Mouse (Mus musculus): ENCODE measurements around the gene Nt5m.

DNA sequence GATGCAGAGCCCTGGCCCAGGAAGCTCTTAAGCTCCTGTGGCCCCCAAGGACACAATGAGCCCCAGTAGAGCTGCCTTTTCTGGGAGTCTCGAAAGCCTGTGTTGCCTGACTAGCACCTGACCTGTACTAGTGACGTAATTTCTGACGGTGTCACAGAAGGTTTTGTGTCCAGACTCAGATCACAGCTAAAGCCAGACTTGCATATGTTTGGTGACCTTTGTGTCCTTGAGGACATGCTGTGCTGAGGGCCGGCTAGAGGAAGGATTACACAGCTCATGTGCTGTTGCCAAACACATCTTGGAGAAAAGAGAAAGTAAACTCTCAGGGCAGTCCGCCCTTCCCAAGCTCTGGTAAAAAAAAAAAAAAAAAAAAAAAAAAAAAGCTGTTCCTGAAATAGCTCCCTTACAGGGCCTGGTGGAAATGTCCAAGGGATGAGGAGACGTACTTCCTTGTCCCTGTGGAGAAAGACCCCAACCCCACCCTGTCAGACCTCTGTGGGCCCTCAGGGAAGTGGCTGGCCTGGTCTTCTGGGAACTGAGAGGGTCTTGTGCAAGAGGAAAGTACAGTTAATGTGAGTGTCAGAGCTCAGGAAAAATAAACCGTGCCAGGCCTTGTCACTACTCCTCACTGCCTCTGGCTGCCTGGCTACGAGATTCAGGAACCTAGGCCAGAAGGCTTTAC lies 62.9 kb downstream of the Nt5m start:
- TF ChIP-seq CTCF (IDR thresholded peaks at IDR 0.05; ENCODE audit: borderline replicate concordance, extremely low read depth, insufficient read depth, insufficient read length) (no peak), POLR2A (IDR thresholded peaks at IDR 0.05; ENCODE audit: borderline replicate concordance, extremely low read depth, insufficient read depth, insufficient read length, poor library complexity, severe bottlenecking) (no peak)
